Mouse (Mus musculus): ENCODE results near the gene Sp2.

- no peak for TF ChIP-seq POLR2A (IDR thresholded peaks at IDR 0.05; ENCODE audit: borderline replicate concordance, extremely low read depth, low read depth, low read length)
- TF ChIP-seq CTCF (IDR thresholded peaks at IDR 0.05; ENCODE audit: insufficient read depth, low read length) = no peak
Observed at GRCm38 (mm10) chr11:96976379-96976687, 6.4 kb downstream of the Sp2 start.
